Mouse (Mus musculus): ENCODE data around the gene Gm3409. TPM values are rescaled to one million over a fixed set of nuclear protein-coding genes. Genes with fewer than 3 reads are reported as not detected.
"Not testable (repeated sequence)": the region's sequence is repeated elsewhere in the genome, so short reads cannot be mapped to it uniquely, and the experiment has no call there.

Gm3409 gene
- polyA plus RNA-seq, 1 experiment from 2014 or later = not detected

GRCm38 (mm10) chr5:146570179-146570578 is 32.7 kb downstream of the Gm3409 start:
- DNase-seq (ENCODE audit: low spot score); H3K4me3 ChIP-seq (ENCODE audit: low read depth, low read length); H3K4me2 ChIP-seq (replicated peaks; ENCODE audit: low read depth, low read length); H3K36me3 ChIP-seq (ENCODE audit: control insufficient read depth, insufficient read depth, low read length); H3K9ac ChIP-seq (ENCODE audit: low read depth, low read length); ATAC-seq (ENCODE audit: low FRiP score); H3K4me1 ChIP-seq (replicated peaks; ENCODE audit: control insufficient read depth, insufficient read depth, low read length); H3K27me3 ChIP-seq (ENCODE audit: control insufficient read depth, insufficient read depth, low read length); H3K27ac ChIP-seq (ENCODE audit: low read depth, low read length); H3K9me3 ChIP-seq (ENCODE audit: control insufficient read depth, low read length): not testable (repeated sequence)
- 80% methylated on average over 6 of the region's 6 CpGs for WGBS

- H3K9ac ChIP-seq (ENCODE audit: low read depth, low read length); H3K36me3 ChIP-seq (ENCODE audit: control insufficient read depth, insufficient read depth, low read length); H3K4me1 ChIP-seq (replicated peaks; ENCODE audit: control insufficient read depth, insufficient read depth, low read length); DNase-seq (ENCODE audit: low spot score); H3K27me3 ChIP-seq (ENCODE audit: control insufficient read depth, insufficient read depth, low read length); H3K27ac ChIP-seq (ENCODE audit: low read depth, low read length); H3K9me3 ChIP-seq (ENCODE audit: control insufficient read depth, low read length); H3K4me3 ChIP-seq (ENCODE audit: low read depth, low read length); ATAC-seq (ENCODE audit: low FRiP score); H3K4me2 ChIP-seq (replicated peaks; ENCODE audit: low read depth, low read length): not testable (repeated sequence)
- 80% methylated on average over 6 of the region's 6 CpGs for whole genome bisulfite sequencing
Measured at GRCm38 (mm10) chr5:146571830-146572734, 34.6 kb downstream of the Gm3409 start.

GRCm38 (mm10) chr5:146572735-146573042 is 35.2 kb downstream of the Gm3409 start:
- H3K27ac ChIP-seq (ENCODE audit: low read depth, low read length) = not testable (repeated sequence)

GRCm38 (mm10) chr5:146576668-146577067 is 39.2 kb downstream of the Gm3409 start:
- Histone ChIP-seq H3K4me2 (replicated peaks; ENCODE audit: low read depth, low read length) (no peak overlapping the region), H3K36me3 (ENCODE audit: control insufficient read depth, insufficient read depth, low read length) (no peaks in the 10 kb centered on the region), H3K27ac (ENCODE audit: low read depth, low read length) (no peak overlapping the region), H3K4me1 (replicated peaks; ENCODE audit: control insufficient read depth, insufficient read depth, low read length) (no peaks in the 10 kb centered on the region), H3K9me3 (ENCODE audit: control insufficient read depth, low read length) (no peaks in the 10 kb centered on the region), H3K9ac (ENCODE audit: low read depth, low read length) (no peak overlapping the region), H3K27me3 (ENCODE audit: control insufficient read depth, insufficient read depth, low read length) (no peaks in the 10 kb centered on the region; the same call in 1 of the 2 replicates), H3K4me3 (ENCODE audit: low read depth, low read length) (no peak overlapping the region)
- WGBS = 84% methylated on average over 3 of the region's 3 CpGs
- no peak for DNase-seq (ENCODE audit: low spot score)
- ATAC-seq (ENCODE audit: low FRiP score) = no peak

More at GRCm38 (mm10) chr5:146572735-146573042, 35.2 kb downstream of the Gm3409 start:
- H3K9ac ChIP-seq (ENCODE audit: low read depth, low read length); H3K27me3 ChIP-seq (ENCODE audit: control insufficient read depth, insufficient read depth, low read length); H3K9me3 ChIP-seq (ENCODE audit: control insufficient read depth, low read length); H3K4me3 ChIP-seq (ENCODE audit: low read depth, low read length); H3K4me2 ChIP-seq (replicated peaks; ENCODE audit: low read depth, low read length); H3K4me1 ChIP-seq (replicated peaks; ENCODE audit: control insufficient read depth, insufficient read depth, low read length); H3K36me3 ChIP-seq (ENCODE audit: control insufficient read depth, insufficient read depth, low read length); DNase-seq (ENCODE audit: low spot score); ATAC-seq (ENCODE audit: low FRiP score): not testable (repeated sequence)
- WGBS = 95% methylated on average over 4 of the region's 4 CpGs

GRCm38 (mm10) chr5:146584156-146584477 is 46.7 kb downstream of the Gm3409 start:
- H3K9ac ChIP-seq (ENCODE audit: low read depth, low read length) = no peak overlapping the region; the same call in 1 of the 2 replicates
- no peak; the same call in 1 of the 2 replicates for ATAC-seq (ENCODE audit: low FRiP score)
- peak; percentile 17 for DNase-seq (ENCODE audit: low spot score)
- peak overlapping the region; percentile 91 for H3K4me2 ChIP-seq (replicated peaks; ENCODE audit: low read depth, low read length)
- WGBS = 11% methylated on average over 10 of the region's 10 CpGs
- no peaks in the 10 kb centered on the region for H3K36me3 ChIP-seq (ENCODE audit: control insufficient read depth, insufficient read depth, low read length)
- no peaks in the 10 kb centered on the region; the same call in 1 of the 2 replicates for H3K4me1 ChIP-seq (replicated peaks; ENCODE audit: control insufficient read depth, insufficient read depth, low read length)
- peaks cover 50% of the 10 kb centered on the region for H3K27me3 ChIP-seq (ENCODE audit: control insufficient read depth, insufficient read depth, low read length)
- no peaks in the 10 kb centered on the region for H3K9me3 ChIP-seq (ENCODE audit: control insufficient read depth, low read length)
- H3K27ac ChIP-seq (ENCODE audit: low read depth, low read length) = no peak overlapping the region
- H3K4me3 ChIP-seq (ENCODE audit: low read depth, low read length) = peak overlapping the region; percentile 44

- ATAC-seq (ENCODE audit: low FRiP score) (peak; percentile 63), DNase-seq (ENCODE audit: low spot score) (peak; percentile 56)
- peak within 1 kb of the TSS; percentile 44 for H3K4me3 ChIP-seq (ENCODE audit: low read depth, low read length)
- H3K9ac ChIP-seq (ENCODE audit: low read depth, low read length) = peak within 1 kb of the TSS; percentile 21
- under 1% methylated on average over 59 of the region's 64 CpGs for WGBS
- H3K4me2 ChIP-seq (replicated peaks; ENCODE audit: low read depth, low read length) = peak within 1 kb of the TSS; percentile 91
- peaks cover 52% of the 10 kb centered on the region for H3K27me3 ChIP-seq (ENCODE audit: control insufficient read depth, insufficient read depth, low read length)
- no peaks in the 10 kb centered on the region for H3K9me3 ChIP-seq (ENCODE audit: control insufficient read depth, low read length)
- H3K27ac ChIP-seq (ENCODE audit: low read depth, low read length) = no peak within 1 kb of the TSS
- H3K4me1 ChIP-seq (replicated peaks; ENCODE audit: control insufficient read depth, insufficient read depth, low read length) = no peaks in the 10 kb centered on the region; the same call in 1 of the 2 replicates
- H3K36me3 ChIP-seq (ENCODE audit: control insufficient read depth, insufficient read depth, low read length) = no peaks in the 10 kb centered on the region
Measured at GRCm38 (mm10) chr5:146584478-146585306, 47.2 kb downstream of the Gm3409 start, which contains the start of gene Gpr12. Gene Gpr12 (minus strand): TSS chr5:146585239.

GRCm38 (mm10) chr5:146585307-146585651 is 47.8 kb downstream of the Gm3409 start:
- ATAC-seq (ENCODE audit: low FRiP score) (no peak; the same call in 1 of the 2 replicates), DNase-seq (ENCODE audit: low spot score) (no peak)
- no peaks in the 10 kb centered on the region for H3K36me3 ChIP-seq (ENCODE audit: control insufficient read depth, insufficient read depth, low read length)
- H3K4me1 ChIP-seq (replicated peaks; ENCODE audit: control insufficient read depth, insufficient read depth, low read length) = no peaks in the 10 kb centered on the region; the same call in 1 of the 2 replicates
- H3K9me3 ChIP-seq (ENCODE audit: control insufficient read depth, low read length) = no peaks in the 10 kb centered on the region
- peaks cover 54% of the 10 kb centered on the region for H3K27me3 ChIP-seq (ENCODE audit: control insufficient read depth, insufficient read depth, low read length)
- H3K9ac ChIP-seq (ENCODE audit: low read depth, low read length) = no peak overlapping the region
- peak overlapping the region; percentile 44 for H3K4me3 ChIP-seq (ENCODE audit: low read depth, low read length)
- WGBS = 19% methylated on average over 10 of the region's 10 CpGs
- H3K27ac ChIP-seq (ENCODE audit: low read depth, low read length) = no peak overlapping the region
- peak overlapping the region; percentile 91 for H3K4me2 ChIP-seq (replicated peaks; ENCODE audit: low read depth, low read length)

GRCm38 (mm10) chr5:146586357-146587070 is 49.1 kb downstream of the Gm3409 start:
- Histone ChIP-seq H3K4me2 (replicated peaks; ENCODE audit: low read depth, low read length) (no peak overlapping the region), H3K9ac (ENCODE audit: low read depth, low read length) (no peak overlapping the region), H3K27ac (ENCODE audit: low read depth, low read length) (no peak overlapping the region), H3K36me3 (ENCODE audit: control insufficient read depth, insufficient read depth, low read length) (no peaks in the 10 kb centered on the region), H3K4me3 (ENCODE audit: low read depth, low read length) (no peak overlapping the region), H3K4me1 (replicated peaks; ENCODE audit: control insufficient read depth, insufficient read depth, low read length) (no peaks in the 10 kb centered on the region; the same call in 1 of the 2 replicates), H3K9me3 (ENCODE audit: control insufficient read depth, low read length) (no peaks in the 10 kb centered on the region), H3K27me3 (ENCODE audit: control insufficient read depth, insufficient read depth, low read length) (peaks cover 63% of the 10 kb centered on the region)
- no peak for DNase-seq (ENCODE audit: low spot score)
- no peak for ATAC-seq (ENCODE audit: low FRiP score)
- 71% methylated on average over 8 of the region's 8 CpGs for WGBS

Data from hindbrain, embryonic 11.5 days (tissue).